Mouse (Mus musculus) right cerebral cortex, adult 18-20 months (tissue): ENCODE results near the gene Lsm3.
"Not testable (repeated sequence)": the region's sequence is repeated elsewhere in the genome, so short reads cannot be mapped to it uniquely, and the experiment has no call there.

ENCODE experiments used
- DNase-seq: peaks from one replicate; pipeline ENCODE4 v3.0.0; 2022; ENCODE audit warnings: mixed read lengths

Gene Lsm3

DNA sequence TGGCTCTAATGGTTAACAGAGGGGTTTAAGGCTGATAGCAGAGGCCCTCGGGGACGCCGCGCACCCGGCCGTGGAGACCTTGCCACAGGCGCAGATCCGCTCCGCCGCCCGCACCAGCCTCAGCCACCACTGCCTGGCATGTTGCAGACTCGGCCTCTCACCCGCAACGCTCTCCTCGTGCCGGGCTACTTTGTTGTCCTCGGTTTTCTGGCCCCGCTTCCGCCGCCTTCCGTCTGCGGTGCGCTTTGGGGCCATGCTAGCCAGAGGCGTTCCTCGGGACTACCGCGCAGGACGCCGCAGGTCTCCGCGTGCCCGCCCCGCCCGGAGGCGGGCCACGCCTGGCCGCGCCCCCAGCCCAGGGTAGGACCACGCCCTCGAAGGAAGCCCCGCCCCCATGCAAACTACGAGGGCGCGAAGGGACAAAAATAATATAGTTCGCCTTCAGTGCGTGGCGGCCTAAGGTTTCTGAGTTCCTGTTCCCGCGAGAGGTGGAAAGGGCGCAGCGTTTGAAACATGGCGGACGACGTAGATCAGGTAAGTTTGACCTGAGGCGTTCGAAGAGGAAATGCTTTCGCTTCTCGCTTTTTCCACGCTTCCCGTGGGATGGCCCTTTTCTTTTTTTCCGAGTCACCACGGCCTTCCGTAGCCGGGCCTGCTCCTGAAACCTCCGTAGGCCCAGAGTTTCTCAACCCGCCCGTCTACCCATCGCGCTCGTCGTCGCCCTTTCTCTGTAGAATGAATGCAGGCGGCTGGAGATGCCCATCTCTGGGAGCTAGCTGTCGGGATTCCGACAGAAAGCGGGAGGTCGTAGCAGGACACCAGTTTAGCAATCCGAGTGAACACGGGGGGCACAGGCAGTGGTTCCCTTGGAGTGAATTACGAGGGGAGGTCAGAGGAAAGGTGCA, at the start of gene Lsm3, which contains the start of gene Xpc:
Lsm3 (plus strand) TSS at position 384 of the 905 bp plus-strand sequence.
Xpc (minus strand) TSS at position 344 of the 905 bp plus-strand sequence.
- DNase-seq, result peak; percentile 98

DNA sequence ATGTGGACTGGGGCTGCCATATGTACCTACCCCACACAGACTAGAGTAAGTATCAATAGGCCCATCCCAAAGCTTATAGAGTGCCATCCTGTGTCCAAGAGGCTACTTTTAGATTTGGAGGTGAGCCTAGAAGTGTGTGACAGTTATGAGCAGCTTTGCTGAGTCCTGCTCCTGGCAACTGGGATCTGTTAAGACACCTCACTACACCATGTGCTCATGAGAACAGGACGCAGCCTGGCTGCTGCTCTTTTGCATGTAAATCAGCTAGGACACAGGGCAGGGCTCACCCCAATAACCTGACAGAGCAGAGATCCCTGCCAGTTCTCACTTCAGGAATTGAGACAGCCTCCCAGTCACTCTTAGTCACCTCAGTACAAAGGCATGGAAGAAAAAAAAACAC, 48.6 kb upstream of the Lsm3 start:
- DNase-seq, result no peak

DNA sequence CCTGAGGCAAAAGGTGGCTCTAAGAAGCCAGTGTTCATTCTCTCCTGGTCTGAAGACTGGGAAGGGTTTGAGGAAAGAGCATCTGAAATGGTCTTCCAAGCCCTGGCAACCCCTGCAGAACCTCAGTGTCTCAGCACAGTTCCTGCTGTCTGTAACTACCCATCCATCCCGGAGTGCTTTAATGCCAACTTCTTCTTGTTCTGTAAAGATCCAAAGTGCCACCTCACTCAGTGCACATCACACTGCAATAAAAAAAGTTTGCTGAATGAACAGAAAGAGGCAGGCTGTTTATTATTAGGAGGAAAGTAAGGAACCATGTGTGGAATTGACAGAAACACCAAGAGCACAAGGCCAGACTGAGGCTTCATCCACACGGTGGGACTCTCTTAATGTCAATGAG, 45.0 kb upstream of the Lsm3 start:
- DNase-seq, result no peak

DNA sequence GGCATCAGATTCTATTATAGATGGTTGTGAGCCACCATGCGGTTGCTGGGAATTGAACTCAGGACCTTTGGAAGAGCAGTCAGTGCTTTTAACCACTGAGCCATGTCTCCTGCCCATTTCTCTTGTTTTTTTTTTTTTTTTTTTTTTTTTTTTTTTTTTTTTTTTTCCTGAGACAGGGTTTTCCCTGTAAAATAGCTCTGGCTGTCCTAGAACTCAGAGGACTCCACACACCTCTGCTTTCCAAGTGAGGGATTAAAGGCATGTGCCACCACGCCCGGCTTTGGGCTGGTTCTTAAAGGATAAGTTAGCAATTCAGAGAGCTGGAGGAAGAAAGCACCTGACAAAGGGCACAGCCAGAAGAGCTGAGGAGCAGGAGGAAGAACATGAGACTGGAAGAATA, 44.3 kb upstream of the Lsm3 start:
- not testable (repeated sequence) for DNase-seq

DNA sequence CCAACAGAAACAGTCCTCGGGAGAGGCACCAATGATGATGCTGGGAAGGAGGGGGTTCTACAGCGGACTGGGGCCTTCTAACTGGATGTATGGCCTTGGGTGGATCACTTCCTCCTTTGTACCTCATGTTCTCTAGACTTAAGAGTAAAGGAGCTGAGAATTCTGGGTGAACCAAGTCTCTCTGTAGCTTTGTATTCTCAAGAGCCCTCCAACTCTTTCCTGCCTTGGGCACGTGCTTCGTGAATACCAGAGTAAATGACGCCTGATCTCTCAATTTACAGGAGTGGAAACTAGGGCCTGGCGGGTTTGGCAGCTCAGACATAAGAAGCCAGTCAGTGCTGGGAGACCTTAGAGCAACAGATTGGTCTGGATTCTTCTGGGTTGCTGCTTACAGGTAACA, 43.4 kb upstream of the Lsm3 start:
- no peak for DNase-seq

DNA sequence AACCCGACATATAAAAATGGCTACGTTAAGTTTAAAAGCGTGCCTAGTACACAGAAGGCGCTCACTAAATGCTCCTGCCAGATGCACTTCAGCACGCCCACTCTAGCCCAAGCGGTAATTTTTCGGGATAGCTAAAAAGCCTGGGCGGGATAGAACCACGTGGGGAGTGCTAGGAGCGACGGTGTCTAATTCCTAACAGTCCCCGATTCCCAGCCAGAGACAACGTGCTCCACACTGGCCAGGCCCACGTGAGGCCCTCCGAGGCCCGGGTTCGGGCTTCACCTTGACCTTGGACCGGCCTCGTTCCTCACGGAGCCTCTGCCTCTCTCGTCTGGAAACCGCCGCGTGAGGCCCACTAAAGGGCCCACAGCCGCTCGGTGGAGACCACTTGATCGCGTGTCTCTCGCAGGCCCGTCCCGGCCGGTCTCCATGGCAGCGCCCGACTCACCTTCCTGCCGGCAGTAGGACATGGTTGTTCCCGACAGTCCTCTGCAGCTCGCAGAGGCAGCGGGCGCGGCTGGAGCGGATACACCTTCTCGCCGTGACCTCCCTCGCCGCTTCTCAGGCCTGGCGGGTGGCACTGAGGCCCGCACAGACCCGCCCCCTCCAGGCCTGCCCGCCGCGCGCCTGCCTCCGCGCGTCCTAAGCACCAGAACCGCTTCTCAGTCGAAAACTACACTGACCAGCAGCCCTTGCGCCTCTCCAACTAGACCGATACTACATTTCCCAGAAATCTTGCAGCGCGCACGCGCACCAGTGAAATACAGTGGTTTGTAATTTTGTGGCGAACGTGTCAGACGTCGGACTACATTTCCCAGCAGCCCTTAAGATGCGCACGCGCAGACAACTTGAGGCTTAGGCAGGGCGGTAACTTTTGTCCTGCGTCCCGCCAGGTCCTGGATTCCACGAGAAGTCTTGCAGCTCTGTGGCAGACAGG, 42.6 kb upstream of the Lsm3 start, which contains the start of the genes Chchd4 and Tmem43:
Chchd4 (minus strand) TSS at position 679 of the 937 bp plus-strand sequence.
Tmem43 (plus strand) TSS at position 836 of the 937 bp plus-strand sequence.
- peak; percentile 99 for DNase-seq

DNA sequence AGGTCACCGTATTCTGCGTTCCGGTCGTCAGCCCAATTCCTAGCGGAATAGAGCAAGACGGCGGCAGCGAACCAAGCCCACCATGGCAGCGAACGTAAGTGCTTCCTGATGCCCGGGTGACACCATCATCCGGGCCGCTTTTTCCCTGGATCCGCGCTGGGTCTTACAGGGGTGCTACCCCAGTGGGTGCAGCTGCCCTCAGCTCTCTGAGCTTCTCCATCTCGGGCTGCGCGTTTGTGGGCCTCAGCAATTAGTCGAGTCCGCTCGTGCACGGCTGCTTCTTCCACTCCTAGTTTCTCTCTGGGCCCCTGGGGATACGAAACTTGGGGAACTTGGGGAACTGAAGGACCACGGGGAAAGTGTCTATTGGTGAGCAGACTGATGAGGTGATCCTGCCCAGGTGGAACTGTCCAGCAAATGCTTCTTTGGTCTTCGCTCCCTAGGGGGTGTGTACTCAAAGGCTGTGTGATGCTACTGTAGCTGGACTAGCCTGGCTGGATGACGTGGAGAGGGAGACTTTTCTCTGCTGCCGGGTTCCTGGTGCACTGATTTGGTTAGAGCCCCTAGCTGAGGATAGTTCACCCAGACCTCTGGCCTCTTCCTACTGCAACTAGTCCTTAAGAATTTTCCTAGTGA, 41.8 kb upstream of the Lsm3 start:
- no peak for DNase-seq

DNA sequence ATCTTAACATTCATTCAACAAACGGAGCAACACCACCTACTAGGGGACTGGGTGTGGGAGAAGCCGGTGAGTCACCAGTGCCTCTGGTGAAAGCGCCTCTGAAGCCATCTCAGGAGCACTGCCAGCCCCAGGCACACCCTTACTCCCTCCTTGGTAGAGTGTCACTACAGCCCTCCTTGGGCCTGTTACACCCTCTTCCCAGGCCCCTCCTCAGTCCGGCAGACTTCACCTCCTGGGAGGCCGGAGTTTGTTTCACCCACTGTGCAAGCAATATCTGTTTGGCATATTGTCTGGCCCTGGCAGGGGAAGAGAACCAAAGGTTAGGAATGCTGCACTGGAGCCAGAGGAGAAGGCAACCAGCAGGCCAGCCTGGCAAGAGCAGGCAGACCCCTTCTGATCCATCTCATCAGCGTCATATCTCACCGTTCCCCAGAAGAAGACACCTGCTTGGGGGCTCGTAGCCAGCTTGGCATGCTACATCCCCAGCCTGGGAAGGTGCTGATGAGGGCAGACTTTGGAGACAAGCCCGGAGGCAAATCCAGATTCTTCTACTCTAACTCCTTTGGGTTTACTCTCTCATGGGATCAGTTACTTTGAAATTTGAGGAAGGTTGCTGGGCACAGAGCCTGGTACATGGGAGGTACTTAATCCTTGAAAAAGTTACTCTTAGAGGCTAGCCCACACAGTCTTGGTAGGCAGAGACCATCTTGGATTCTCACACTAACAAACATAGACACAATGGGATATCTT, 41.1 kb upstream of the Lsm3 start:
- peak; percentile 53 for DNase-seq

DNA sequence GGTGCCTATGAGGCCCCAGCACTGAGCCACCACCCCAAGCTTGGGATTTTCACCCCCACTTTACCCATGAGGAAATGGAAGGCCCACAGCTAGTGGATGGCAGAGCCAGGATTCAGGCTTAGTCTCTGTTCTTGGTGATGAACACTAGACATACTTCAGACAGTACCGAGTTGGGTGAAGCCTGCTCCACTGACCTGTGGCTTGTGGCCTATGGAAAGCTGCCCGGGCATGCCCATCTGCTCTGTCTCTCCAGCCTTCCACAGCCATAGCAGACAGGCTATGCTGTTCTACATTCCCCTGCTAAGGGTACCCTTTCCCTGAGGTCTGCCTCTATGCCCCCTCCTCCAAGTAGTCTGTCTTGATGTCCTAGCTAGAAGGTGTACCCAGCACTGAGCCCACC, 39.2 kb upstream of the Lsm3 start:
- no peak for DNase-seq

DNA sequence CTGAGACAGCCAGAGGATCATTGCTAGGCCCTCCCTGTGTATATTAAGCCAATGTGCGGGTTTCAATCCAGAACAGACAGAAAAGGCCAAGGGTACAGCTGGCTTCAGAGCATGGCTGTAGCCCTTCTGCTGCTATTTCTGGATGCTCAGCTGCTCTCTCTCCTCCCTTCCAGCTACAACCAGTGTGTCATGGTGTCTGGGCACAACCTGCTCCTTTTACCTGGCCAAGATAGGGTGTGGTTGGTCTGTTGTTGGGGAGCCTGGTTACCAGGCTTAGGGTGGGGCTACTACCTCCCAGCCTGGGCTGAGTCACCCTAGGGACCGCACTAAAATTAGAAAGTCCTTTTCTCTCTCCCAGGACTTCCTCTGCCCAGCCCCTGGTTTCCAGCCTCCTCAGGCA, 32.4 kb upstream of the Lsm3 start:
- DNase-seq, result no peak

DNA sequence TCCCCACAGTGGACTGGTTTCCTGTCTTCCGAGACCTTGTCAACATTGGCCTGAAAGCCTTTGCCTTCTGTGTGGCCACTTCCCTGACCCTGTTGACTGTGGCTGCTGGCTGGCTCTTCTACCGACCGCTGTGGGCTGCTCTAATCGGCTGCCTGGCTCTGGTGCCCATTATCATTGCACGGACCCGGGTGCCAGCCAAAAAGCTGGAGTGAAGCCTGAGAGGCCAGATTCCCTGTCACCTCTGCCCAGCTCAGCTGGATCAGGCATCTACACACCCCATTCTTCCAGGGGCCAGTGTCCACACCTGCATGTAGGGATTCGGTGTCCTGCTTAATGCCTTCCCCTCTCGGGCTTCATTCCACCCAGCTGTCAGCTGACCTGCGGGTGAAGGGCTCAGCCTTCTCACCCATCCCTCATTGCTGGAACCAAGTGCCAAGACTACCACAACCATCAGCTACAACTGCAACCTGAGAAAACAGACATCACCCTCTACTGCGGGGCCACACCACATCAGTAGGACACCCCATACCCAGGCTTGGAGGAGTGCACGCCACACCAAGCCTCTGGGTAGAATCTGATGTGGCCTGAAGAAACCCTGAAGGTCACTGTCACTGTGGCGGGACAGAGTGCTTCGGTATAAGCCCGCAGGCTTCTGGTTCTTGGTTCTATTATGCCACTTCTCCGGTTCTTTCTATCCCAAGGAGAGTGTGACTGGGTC, 28.8 kb upstream of the Lsm3 start:
- no peak for DNase-seq

DNA sequence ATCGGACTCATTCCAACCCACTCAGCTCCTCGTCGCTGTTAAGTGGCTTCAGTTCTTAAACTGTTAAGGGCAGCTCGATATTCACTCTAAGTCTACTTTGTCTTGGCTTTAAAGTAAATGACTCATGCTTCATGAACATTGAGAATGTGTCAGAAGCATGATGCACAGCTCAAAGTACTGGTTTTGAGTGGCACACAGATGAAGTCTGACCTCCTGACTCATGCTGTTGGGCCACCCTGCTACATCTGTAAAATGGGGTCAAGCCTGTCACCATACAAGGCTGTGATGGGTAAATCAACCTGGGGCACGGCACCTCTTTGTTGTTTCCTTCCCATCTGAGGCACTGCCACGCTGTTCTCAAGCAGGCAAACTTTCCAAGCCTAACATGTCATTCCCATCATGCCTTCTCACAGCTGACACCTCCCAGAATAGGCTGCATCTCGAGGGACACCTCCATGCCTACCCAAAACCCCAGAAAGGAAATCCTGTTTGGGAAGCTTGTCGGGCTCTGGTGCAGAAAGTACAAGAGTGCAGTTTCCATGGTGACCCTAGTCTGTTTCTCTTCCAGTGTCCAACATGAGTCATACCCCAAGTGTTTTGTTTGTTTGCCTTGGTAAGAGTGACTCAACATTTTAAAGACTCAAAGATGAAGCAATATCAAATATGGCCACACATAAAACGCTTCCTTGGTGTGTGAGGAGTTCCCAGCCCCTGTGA, 27.1 kb upstream of the Lsm3 start:
- DNase-seq, result peak; percentile 67

DNA sequence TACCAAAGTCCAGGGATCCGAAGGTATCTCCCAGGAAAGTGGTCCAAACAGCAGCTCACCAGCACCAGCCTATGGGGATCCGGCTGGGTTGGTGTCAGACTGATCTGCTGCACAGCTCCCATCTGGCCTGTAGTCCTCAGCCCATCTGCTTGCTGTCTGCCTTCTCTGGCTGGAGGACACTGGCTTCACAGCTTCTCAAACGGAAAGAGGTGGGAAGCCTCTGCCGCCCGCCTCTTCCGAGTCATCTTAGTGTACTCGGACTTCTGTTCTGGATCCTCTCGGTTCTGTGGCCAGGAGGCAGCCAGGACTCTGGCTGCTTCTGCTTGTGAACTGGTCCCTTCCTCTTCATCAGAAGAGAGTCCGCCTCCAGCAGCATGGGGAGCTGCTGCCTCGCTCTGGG, 25.9 kb upstream of the Lsm3 start:
- DNase-seq, result peak; percentile 76

DNA sequence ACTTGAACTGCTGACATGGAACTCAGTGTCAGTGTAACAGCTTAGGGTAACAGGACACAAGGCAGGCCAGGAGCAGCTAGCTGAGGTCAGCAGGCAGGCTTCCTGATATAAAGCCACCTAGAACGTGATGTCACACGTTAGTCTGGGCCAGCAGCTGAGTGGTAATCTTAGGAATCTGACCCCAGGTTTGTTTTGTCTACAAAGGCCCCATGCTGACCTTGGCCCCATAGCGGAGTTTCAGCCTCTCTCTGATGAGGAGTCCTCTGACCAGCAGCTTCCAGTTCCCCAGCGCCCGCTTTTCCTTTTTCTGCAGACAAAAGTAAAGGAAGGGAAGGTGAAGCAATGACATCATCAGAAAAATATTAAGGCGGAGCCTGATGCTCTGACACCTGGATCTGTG, 24.7 kb upstream of the Lsm3 start:
- no peak for DNase-seq

DNA sequence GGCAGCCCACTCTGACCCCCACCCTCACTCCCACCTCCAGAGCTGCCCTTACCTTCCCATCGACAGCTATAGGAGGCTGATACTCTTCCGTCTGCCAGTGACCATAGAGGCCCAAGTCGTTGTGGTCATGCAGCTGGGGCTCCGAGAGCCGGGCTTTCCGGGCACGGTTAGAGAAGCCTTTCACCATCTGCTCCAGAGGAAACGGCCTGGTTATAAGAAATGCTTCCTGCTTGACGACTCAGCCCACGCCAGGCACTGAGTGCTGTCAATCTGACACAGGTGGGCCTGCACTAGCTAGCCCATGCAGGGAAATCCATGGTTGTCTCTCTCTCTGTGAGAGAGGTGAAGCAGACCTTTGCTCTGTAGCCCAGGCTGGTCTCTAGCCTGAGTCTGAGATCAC, 22.7 kb upstream of the Lsm3 start:
- no peak for DNase-seq

DNA sequence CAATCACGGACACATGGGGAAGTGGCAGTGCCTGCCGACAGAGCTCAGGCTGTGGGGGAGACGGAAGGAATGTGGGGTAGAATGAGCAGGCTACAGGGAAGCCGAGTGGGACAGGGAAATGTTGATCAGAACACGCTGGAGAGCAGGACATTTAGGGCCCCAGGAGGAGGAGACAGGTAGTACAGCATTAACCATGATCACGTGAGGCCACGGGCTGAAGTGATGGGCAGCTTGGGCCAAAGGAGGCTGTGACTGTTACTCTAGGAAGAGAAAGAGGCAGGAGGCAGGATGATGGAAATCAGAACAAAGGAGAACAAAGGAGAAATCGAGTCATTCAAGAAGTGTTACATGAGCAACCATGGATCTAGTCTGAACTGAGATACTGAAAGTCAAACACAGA, 21.2 kb upstream of the Lsm3 start:
- no peak for DNase-seq

DNA sequence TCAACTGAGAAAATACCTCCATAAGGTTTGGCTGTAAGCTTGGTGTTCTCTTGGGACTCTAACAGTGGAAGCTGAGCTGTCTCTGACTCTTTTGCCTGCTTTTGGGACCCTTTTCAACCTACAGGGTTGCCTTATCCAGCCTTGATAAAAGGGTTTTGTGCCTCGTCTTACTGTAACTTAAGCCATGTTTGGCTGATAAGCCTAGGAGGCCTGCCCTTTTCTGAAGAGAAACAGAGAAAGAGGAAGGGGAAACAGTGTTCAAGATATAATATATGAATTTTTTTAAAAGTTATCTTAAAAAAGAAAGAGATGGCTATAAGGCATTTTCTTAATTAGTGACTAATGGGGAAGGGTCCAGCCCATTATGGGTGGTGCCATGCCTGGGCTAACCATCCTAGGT, 12.4 kb upstream of the Lsm3 start:
- DNase-seq, result no peak

DNA sequence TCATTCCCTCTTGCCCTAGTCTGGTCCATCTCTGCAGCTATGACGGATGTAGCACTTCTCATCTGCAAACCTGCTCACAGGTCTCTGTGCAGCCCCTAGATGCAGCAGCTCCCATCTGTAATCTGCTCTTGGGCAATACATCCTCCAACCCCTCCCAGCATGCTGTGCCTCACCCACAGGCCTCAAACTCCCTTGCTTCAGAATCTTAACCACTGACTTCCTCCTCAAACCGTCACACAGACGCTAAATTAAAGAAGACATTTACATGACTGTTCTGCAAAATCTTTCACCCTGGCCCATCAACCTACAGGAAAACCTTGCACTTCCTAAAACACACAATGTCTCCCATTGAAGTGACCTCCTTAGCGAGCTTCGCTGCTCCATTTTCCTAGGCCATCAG, 9.7 kb upstream of the Lsm3 start:
- DNase-seq, result no peak

DNA sequence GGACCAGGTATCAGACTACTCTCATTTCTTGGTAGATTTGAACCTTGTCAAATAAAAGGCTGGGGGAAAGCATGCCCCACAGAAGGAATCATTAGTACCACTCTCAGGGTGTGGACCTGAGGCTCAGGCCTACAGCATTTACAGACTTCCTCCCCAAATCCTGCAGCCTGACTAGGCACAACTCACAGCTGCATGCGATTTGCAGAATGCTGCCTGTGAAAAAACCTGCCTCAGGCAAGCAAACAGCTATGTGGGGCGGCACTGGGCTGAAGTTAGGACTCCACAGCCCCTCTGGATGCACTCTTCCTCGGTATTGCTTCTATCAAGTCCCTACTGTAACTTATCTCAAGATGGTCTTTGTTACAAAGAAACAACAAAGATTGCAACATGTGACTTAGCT, 7.7 kb upstream of the Lsm3 start:
- DNase-seq, result no peak

DNA sequence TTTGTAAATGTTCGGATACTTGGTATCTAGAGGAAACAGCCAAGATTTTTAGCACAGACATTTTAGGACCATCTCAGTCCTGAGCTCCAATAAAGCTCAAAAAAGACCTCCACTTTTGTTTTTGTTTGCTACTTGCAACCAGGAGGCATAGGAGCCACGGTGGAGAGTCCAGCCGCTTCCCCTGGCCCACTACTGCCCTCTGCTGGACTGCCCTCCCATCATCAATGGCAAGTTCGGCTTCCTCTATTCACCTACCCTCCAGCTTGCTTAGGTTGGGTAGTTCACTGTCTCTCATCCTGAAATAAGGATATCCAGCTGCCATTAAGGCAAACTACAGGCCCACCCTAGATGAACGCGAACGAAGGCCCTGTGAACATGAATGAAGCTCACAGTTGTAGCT, 6.4 kb upstream of the Lsm3 start:
- DNase-seq, result peak; percentile 55

DNA sequence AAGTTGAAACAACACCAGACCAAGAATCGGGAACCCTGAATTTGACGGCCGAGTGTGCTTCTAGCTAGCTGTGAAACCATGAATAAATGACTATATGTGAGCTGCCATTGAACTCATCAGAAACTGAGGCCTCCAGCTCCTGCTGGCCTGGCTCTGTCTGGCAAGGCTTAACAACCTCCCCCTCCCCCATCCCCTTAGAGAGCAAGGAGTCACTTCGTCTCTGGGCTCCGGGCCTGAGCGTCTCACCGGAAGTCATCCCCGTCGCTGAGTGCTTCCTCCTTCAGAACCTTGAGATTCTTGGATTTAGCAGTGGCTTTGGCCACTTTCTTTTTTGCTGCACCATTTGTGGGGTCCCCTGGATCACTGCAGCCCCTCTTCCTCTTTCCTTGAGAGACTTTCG, 5.5 kb upstream of the Lsm3 start:
- no peak for DNase-seq
